Comparison of ENCODE assay signal across 9 mouse cellular contexts in genomic region chr14:73441951-73442716, GRCm38 (mm10). TPM values are rescaled to one million over a fixed set of nuclear protein-coding genes. Genes with fewer than 3 reads are reported as not detected.
DNase-seq lines count a peak whose midpoint lies in the region; ATAC-seq and TF ChIP-seq lines count a peak whose summit lies in the region.
"Had no signal": no experiment of that assay in that cellular context is flagged by ENCODE, and none has a peak within 500 bp of the region (broad histone marks: within the 10 kb centered on the region; RNA-seq: fewer than 3 reads in every experiment).

No protein-coding gene starts in this region.

- H3K36me3 ChIP-seq in C2C12 (ENCODE audit: control insufficient read depth, insufficient read depth) (no peaks in the 10 kb centered on the region), G1E (replicated peaks) (no peaks in the 10 kb centered on the region)
- H3K36me3 ChIP-seq in midbrain, embryonic 14.5 days (ENCODE audit: control insufficient read depth, insufficient read depth, low read length): no peaks in the 10 kb centered on the region
- H3K36me3 ChIP-seq: neural tube, embryonic 12.5 days had no signal

- peak; percentile 39 for DNase-seq in G1E (ENCODE audit: low spot score)
- peak; percentile 26 for DNase-seq in induced T-regulatory cell, adult 2 months (ENCODE audit: low read depth)
- peak; percentile 58 to 61 for DNase-seq in lung, postnatal 4 days
- DNase-seq in midbrain, embryonic 14.5 days: no peak
- DNase-seq in right cerebral cortex, adult 18-20 months: no peak
- no peak for DNase-seq in embryo, embryonic 11 days
- DNase-seq in left cerebral cortex, adult 8-10 months (ENCODE audit: low spot score in 2 of 2): no peak

- no peak overlapping the region for H3K27ac ChIP-seq in midbrain, embryonic 14.5 days (replicated peaks; ENCODE audit: low read depth, low read length)
- H3K27ac ChIP-seq: neural tube, embryonic 12.5 days had no signal

- no peaks in the 10 kb centered on the region for H3K79me2 ChIP-seq in C2C12 (ENCODE audit: control insufficient read depth, insufficient read depth)

- H3K79me3 ChIP-seq in C2C12 (ENCODE audit: low read depth): no peaks in the 10 kb centered on the region

- H3K4me3 ChIP-seq in C2C12 (ENCODE audit: insufficient read depth, poor library complexity, severe bottlenecking): no peak overlapping the region
- H3K4me3 ChIP-seq in G1E (ENCODE audit: low read depth, low read length): no peak overlapping the region
- no peak overlapping the region for H3K4me3 ChIP-seq in midbrain, embryonic 14.5 days (replicated peaks; ENCODE audit: low read depth, low read length)
- H3K4me3 ChIP-seq: neural tube, embryonic 12.5 days had no signal

- TF ChIP-seq CTCF in C2C12 (IDR thresholded peaks at IDR 0.05; ENCODE audit: control insufficient read depth, insufficient read depth, insufficient read length) (no peak), G1E (IDR thresholded peaks at IDR 0.05; ENCODE audit: low read depth, low read length) (no peak)

- H3K9me3 ChIP-seq in G1E (replicated peaks): no peaks in the 10 kb centered on the region
- no peaks in the 10 kb centered on the region for H3K9me3 ChIP-seq in midbrain, embryonic 14.5 days (ENCODE audit: control insufficient read depth, low read length)
- H3K9me3 ChIP-seq: neural tube, embryonic 12.5 days had no signal

- no peak overlapping the region for H3ac ChIP-seq in C2C12 (ENCODE audit: control insufficient read depth, insufficient read length, low read depth)

- H3K4me1 ChIP-seq in G1E (ENCODE audit: insufficient read depth, low read depth, low read length): peaks cover 38% of the 10 kb centered on the region
- no peaks in the 10 kb centered on the region for H3K4me1 ChIP-seq in midbrain, embryonic 14.5 days (ENCODE audit: control insufficient read depth, insufficient read depth, low read length)
- H3K4me1 ChIP-seq: neural tube, embryonic 12.5 days had no signal

- peak; percentile 61 for ATAC-seq in G1E (ENCODE audit: extremely low read depth, insufficient number of reproducible peaks, low FRiP score, poor library complexity, severe bottlenecking)
- no peak for ATAC-seq in midbrain, embryonic 14.5 days (ENCODE audit: low FRiP score, low TSS enrichment)

- H3K9ac ChIP-seq in midbrain, embryonic 14.5 days (replicated peaks; ENCODE audit: low read length): no peak overlapping the region
- H3K9ac ChIP-seq: neural tube, embryonic 12.5 days had no signal

- WGBS in midbrain, embryonic 14.5 days: 80% methylated on average over 7 of the region's 7 CpGs

- no peaks in the 10 kb centered on the region for H3K27me3 ChIP-seq in C2C12 (ENCODE audit: control insufficient read depth, insufficient read depth, insufficient read length)
- 0 out of 2 replicates have a peak, but pooled peaks cover 2% of the 10 kb centered on the region for H3K27me3 ChIP-seq in G1E (ENCODE audit: insufficient read depth, low read length)
- no peaks in the 10 kb centered on the region for H3K27me3 ChIP-seq in midbrain, embryonic 14.5 days (ENCODE audit: control insufficient read depth, insufficient read depth, low read length)
- H3K27me3 ChIP-seq: neural tube, embryonic 12.5 days had no signal

- H3K4me2 ChIP-seq in midbrain, embryonic 14.5 days (ENCODE audit: low read length): no peak overlapping the region
- H3K4me2 ChIP-seq: neural tube, embryonic 12.5 days had no signal

TF ChIP-seq in C2C12, 6 proteins besides CTCF, POLR2A, EP300 and RAD21:
- TF ChIP-seq MYOG (IDR thresholded peaks at IDR 0.05; ENCODE audit: control insufficient read depth, extremely low read depth, insufficient read length): no peak
- peak; percentile 85 for TF ChIP-seq MYOD1 (IDR thresholded peaks at IDR 0.05; ENCODE audit: control insufficient read depth, insufficient read length, low read depth)
- TF ChIP-seq CEBPB (IDR thresholded peaks at IDR 0.05; ENCODE audit: low read depth): no peak
- peak; percentile 79 for TF ChIP-seq MAX (IDR thresholded peaks at IDR 0.05)
- peak; percentile 63 for TF ChIP-seq FOSL1 (IDR thresholded peaks at IDR 0.05; ENCODE audit: insufficient read depth, low read length, poor library complexity, severe bottlenecking)
- TF ChIP-seq USF1 (IDR thresholded peaks at IDR 0.05; ENCODE audit: low read depth): peak; percentile 89

RNA-seq across cellular contexts. Expression of gene Itm2b, which starts 57.0 kb away (rescaled TPM):
- polyA plus RNA-seq in C2C12 (2012; fragmentation: generic; extraction: Trizol) (153 TPM), G1E (2012) (104 and 121 TPM in 2 replicates)
- total RNA-seq in G1E (2014; fragmentation: Nextera tagmentation) (474 and 507 TPM in 2 replicates), G1E (2017) (523 and 553 TPM in 2 replicates)
- polyA plus RNA-seq in midbrain, embryonic 14.5 days (2014; fragmentation: Nextera tagmentation; extraction: Ambion mirVana): 599 and 615 TPM in 2 replicates
- 100 to 1,000 TPM; 726 to 856 (median 801) TPM for total RNA-seq in left cerebral cortex, adult 8-10 months (2022)

Comparison
In these comparisons a context has a peak if more than half of its experiments do, and no peak if none do; other contexts are left out.
1. DNase-seq: peak in G1E (single experiment), induced T-regulatory cell, adult 2 months (single experiment) and lung, postnatal 4 days (2 of 2); none in midbrain, embryonic 14.5 days (single experiment), right cerebral cortex, adult 18-20 months (single experiment), embryo, embryonic 11 days (single experiment) and left cerebral cortex, adult 8-10 months (0 of 2).